Mouse (Mus musculus) bone marrow macrophage, adult 2 months (primary cell): ENCODE measurements around the gene Odaph.

Experiments
- CTCF ChIP-seq: IDR thresholded peaks from 2 replicates; pipeline ENCODE4 v1.5.1; 2012; ENCODE audit warnings: low read depth, mild to moderate bottlenecking, low read length, moderate library complexity
- POLR2A ChIP-seq: IDR thresholded peaks from 2 replicates; pipeline ENCODE4 v1.6.1; 2012; ENCODE audit warnings: mild to moderate bottlenecking, low read depth, low read length, borderline replicate concordance

DNA sequence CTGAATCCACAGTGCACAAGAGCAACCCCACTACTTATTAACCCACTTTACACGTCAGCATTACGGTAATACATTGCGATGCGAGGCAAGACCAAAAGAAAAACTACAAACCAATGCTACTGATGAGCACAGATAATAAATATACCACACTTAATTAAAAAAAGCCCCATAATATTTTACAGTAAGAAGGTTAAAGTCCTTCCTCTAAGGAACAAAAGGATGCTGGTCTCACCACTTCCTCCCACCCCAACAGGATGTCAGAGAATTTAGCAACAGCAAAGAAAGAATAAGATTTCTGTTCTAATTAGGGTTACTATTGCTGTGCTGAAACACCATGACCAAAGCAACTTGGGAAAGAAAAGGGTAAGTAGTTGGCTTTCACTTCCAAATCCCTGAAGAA lies 40.3 kb upstream of the Odaph start:
- no peak for TF ChIP-seq CTCF
- no peak for TF ChIP-seq POLR2A
